Mouse (Mus musculus) lung, postnatal 4 days (tissue): ENCODE measurements around the gene Sfxn3.
A peak's percentile ranks its signal among the peaks of the same experiment; 100 is the strongest.

Experiments used
- DNase-seq, 2 experiments: peaks; one replicate each; pipeline ENCODE4 v3.0.0; 2021

Gene Sfxn3

DNA sequence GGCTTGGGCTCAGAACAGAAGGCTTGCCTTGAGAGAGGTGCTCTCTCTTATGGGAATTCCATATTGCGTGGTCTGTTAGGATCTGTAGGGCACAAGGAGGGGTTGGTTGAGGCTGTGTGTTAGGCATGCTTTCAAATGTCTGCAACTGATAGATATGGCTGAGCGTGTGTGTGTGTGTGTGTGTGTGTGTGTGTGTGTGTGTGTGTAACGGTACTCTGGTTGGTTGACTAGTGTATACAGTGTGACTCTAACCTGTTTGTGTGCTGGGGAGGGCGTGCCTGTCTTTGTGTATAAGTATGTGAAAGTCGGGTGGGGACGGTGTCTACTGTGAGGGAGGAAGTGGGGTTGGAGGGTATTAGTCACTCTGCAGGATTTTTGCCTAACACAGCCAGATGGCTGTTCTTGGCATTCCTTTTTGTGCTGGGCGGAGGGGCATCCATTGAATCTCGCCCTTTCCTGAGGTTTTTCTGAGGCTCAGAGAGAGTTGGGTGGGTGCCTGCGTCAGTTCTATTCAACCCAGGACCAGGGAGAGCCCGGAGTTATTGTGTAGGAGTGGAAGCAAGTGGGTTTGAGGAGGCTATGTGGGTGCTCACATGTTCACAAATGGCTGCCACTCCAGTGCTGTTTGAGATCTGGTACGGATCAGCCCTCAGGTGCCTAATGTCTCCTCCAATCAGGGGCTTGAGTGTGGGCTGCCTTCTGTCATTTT is 786 bp downstream of the Sfxn3 start:
- DNase-seq = peak; percentile 79 to 82

DNA sequence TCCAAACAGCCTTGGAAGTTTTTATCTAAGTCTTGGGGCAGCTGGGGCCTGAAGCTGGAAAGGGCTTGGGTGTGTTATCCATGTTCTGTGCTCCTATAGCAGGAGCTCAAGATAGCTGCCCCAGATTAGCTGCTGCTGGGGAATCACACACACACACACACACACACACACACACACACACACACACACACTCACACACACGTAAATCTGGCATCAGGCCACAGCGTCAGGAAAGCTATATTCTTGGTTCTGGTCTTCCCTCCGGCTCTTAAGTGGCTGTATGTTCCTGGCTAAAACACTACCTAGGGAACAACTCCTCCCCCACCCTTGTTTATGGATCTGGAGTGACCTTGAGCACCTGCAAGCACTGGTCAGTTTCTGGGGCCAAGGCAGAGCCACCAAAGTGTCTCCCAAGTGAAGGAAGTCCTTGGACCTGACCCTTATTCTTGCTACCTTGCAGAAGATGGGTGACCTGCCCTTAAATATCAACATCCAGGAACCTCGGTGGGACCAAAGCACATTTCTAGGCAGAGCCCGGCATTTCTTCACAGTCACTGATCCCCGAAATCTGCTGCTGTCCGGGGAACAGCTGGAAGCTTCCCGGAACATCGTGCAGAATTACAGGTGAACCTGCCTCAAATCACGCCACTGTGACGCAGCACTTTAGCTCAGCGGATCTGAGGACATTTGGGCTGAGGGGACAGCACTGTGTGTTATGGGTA is 1.5 kb downstream of the Sfxn3 start:
- no peak for DNase-seq

DNA sequence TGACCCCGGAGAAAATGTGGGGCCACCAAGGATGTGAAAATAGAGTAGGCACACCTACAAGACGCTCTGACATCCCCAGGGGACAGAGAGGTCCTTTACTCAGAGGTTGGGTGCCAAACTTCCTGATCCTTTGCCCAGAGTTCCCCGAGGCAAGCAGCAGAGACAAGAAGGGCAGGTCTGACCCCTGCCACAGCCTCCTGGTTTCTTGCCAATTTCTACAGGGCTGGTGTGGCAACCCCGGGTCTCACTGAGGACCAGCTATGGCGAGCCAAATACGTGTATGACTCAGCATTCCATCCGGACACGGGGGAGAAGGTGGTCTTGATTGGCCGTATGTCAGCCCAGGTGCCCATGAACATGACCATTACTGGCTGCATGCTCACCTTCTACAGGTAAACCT is 2.2 kb downstream of the Sfxn3 start:
- DNase-seq = no peak

GRCm38 (mm10) chr19:45053451-45053850 is 6.1 kb downstream of the Sfxn3 start:
- no peak for DNase-seq

GRCm38 (mm10) chr19:45054892-45055690 is 7.8 kb downstream of the Sfxn3 start:
- no peak for DNase-seq

DNA sequence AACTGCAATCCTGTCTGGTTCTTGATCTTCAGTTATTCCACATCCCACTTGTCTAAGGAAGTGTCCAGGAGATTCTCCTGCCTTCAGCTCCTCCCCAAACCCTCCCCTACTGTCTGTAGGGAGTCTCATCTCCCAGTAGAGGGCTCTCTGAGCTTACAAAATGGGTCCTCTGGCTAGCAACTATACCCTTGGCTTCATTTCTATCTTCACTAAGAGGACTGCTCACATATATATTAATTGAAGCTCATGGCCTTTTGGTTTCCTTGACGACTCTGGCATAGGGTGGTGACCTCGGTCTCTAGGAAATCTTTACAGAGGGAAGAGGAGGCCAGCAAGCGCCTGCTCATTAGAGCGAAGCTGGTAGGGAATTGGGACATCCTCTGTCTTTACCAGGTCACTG is 9.1 kb downstream of the Sfxn3 start:
- peak in 1 of 2 experiments; percentile 59 for DNase-seq

- peak in 1 of 2 experiments; percentile 22 for DNase-seq
These were observed 9.8 kb downstream of the Sfxn3 start for GRCm38 (mm10) chr19:45056908-45057698.

DNA sequence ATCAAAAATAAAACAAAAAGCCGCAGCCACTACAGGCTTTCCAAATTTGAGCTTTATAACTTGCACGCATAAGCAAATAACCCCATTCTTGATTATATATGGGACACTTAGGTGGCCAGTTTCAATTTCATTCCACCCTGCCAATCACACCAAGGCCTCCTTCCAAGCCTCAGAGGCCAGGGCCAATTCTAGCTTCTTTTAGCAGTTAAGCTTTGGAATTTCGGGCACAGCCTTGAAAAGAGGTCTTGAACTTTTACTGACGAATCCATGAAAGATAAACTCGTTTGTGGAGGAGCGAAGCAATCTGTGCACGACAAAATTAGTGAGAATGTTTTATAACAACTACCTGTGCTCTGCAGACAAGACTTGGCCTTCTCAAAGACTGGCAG is 10.4 kb downstream of the Sfxn3 start:
- no peak for DNase-seq

- DNase-seq = peak; percentile 96
These were observed 11.0 kb downstream of the Sfxn3 start for GRCm38 (mm10) chr19:45058113-45058839.

DNA sequence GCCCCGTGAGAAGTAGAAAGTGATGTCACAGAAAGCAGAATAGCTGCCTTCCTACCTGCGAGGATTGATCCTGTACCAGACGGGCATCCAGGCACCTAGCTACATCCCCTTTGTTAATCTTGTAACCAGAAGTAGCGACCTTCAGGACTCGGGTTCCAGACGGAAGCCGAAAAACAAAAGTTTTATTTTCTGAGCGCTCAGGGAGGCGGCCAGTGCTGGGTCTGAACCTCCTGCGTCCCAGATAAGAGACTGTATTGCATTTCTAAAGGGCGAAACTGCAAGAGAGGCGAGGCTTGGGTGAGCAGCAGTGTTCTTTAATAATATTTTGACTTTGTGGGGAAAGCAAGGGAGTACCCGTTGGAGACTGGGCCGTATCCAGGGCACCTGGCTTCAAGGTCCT is 11.5 kb downstream of the Sfxn3 start:
- no peak for DNase-seq

DNA sequence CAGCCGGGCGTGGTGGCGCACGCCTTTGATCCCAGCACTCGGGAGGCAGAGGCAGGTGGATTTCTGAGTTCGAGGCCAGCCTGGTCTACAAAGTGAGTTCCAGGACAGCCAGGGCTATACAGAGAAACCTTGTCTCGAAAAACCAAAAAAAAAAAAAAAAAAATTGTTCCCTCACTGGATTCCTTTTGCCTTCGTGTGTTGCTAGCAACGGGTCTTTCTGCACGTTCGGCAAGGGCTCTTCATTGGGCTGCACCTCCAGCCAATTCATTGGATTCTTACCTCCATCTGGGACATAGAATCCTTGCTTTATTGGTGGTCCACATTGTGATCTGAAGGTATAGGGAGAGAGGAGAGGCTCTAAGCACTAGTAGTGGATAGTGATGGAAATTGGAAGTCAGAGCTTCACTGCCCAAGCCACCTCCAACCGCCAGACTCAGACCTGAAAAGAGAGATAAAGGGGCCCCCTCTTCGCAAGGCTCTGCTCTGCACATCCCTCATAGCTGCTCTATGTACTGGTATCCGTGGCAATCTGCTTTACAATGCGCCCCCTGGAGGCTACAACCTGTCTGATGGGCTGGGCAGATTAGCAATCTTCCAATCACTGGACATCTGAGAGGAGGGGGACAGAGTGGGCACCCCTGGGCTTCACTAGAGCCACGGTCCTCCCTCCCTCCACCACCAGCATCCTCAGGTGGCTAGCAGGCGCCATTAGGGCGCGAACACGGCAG is 16.4 kb downstream of the Sfxn3 start:
- DNase-seq = peak in 1 of 2 experiments; percentile 66

DNA sequence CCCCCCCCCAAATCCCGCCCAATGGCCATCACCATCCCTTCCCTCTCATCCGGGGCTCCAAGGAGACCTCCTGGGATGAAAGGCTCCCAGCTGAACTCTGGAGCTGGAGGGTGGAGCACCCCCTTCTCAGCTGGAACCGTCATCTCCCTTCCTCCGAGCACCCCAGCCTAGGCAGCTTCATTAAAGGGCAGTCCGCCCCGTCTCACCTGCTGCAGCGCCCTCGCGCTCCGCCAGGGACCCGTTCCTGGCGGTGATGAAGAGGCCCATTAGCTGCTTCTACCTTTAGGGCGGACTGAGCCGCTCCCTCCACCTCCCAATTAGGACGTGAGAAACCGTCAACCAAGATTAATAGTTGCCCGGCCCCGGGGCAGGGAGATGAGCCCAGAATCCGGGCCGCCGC is 17.9 kb downstream of the Sfxn3 start:
- DNase-seq = no peak

- no peak for DNase-seq
These were observed 19.9 kb downstream of the Sfxn3 start for GRCm38 (mm10) chr19:45067170-45067569.

GRCm38 (mm10) chr19:45067758-45068510 is 20.6 kb downstream of the Sfxn3 start:
- no peak for DNase-seq

DNA sequence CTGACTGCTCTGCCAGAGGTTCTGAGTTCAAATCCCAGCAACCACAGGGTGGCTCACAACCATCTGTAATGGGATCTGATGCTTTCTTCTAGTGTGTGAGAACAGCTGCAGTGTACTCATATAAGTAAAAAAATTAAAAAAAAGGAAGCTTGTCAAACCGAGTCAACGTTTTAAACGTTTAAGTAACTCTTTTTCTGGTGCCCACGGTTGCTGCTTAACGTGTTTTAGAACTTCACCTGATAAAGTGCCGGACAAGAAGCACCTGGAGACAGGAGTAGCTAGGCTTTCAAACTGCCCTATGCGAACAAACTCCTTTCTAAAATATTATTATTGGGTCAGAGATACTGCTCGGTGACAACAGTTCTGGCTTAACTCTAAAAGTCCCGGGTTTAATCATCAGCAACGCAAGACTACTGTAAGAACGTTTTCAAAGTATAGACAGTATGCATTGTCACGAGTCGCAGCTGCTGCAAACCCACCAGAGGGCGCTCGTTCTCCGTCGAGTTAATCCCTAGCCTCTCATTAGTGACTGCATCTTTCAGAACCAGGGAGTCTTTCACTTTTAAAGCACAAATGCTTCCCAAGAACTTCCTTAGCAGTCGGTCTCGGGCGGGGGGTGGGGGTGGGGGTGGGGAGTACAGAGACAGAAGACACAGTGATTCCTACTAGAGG is 26.7 kb downstream of the Sfxn3 start:
- DNase-seq = peak; percentile 82 to 92

DNA sequence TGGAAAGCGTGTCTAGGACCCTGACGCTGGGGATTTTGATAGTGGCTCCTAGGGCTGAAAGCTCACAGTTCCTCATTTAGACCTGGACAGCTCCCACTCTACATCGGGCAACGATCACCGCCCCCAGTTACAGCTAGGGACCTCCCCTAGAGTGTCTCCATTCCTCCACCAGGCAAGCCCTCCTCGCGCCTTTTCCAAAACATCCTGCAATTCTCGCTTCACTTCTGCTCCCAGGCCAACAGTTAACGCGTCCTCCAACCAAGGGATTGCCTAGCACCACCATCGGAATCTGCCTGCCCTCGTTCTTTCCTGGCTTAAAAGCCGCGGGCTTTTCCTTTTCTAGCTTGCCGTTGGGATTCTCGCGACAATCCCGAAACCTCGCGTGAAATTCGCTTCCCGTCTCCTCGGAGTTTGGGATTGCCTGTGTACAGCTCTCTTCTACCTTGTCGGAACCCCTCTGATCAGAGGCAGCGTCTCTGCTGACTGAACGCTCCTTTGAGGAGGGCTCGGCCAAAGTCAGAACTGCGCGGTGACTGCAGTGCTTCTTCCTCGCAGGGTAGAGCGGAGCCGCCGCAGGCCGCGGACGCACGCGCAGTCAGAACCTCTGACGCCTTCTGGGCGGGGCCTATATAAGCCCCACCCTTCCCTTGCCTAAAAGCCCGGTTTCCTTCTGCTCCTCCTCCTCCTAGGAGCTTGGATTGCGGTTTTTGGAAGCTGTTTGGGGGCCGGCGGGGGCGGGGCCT is 27.4 kb downstream of the Sfxn3 start, which contains the start of gene Kazald1:
Kazald1 (plus strand) TSS at position 662 of the 743 bp plus-strand sequence.
- DNase-seq = peak; percentile 95 to 96

DNA sequence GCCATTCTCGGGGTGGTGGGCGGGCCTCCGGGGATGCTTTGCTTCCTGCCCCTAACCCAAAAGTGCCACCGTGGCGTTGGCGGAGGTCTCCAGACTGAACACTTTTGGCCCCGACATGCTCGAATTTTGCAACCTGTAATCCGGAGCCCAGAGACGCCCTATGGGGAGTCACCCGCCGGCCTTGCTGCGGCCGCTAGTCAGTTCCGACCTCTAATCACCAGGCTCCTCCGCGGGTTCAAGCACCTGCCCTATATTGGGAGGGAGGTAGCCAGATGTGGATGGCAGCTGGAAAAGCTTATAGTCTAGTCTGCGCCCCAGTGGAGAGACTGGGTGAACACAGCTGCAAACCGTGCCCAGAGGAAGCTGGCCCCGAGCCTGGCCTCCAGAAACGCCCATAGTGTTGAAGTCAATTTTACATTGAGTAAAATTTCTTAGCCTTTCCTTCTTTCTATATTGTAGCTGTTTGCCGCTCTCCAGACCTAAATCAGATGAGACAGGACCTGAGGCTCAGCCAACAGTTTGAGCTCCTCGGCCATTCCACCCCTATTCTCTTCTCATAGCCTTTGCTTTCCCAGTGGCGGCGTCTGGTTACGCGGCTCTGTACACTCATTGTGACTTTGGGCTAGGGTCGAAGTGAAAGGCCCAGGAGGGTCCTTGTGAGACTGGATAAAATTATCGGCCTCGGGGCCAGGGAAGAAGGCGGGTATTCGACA is 28.2 kb downstream of the Sfxn3 start:
- peak in 1 of 2 experiments; percentile 39 for DNase-seq

DNA sequence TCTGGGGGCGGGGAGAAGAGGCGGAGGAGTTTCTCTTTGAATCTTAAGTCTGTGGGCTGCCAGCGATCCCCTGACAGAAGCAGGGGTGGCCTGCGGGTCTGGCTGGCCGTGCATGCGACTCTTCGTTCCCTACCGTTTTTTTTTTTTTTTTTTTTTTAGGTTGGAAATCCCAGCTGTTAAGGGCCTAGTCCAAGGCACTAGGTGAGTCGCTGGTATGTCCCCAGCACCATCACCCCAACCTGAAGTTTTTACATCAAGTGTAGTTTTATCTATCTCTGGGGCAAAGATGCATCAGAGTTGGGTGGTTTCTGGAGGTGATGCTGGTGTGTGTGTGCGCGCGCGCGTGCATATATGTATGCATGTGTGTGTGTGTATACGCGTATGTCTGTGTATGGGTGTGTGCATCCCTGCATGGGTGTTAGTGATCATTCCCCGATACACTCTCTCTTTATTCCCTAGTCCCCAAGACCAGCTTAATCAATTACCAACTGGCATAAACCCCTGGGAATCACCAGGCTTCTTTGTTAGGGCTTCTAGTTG is 28.8 kb downstream of the Sfxn3 start:
- DNase-seq = no peak
